Mouse (Mus musculus): Measurements from ENCODE around the gene Tcp11l2. TPM values are rescaled to one million over a fixed set of nuclear protein-coding genes. Genes with fewer than 3 reads are reported as not detected.

Gene Tcp11l2
- polyA plus RNA-seq, 1 experiment from 2014 or later, result 36.2 TPM

GRCm38 (mm10) chr10:84549146-84549919 lies 27.1 kb upstream of the Tcp11l2 start:
- WGBS, result 77% methylated on average over 17 of the region's 17 CpGs
- no peak overlapping the region for H3K9ac ChIP-seq (ENCODE audit: low read length)
- H3K36me3 ChIP-seq (ENCODE audit: control insufficient read depth, insufficient read depth, low read length), result no peaks in the 10 kb centered on the region
- no peak overlapping the region for H3K27ac ChIP-seq (replicated peaks in 1 of 2; ENCODE audit: control insufficient read depth in 1 of 2, insufficient read depth in 1 of 2, low read depth in 2 of 2, low read length in 2 of 2)
- no peak overlapping the region for H3K4me3 ChIP-seq (ENCODE audit: control insufficient read depth in 1 of 2, insufficient read depth in 1 of 2, low read depth in 1 of 2, low read length in 2 of 2)
- H3K4me2 ChIP-seq (ENCODE audit: low read length), result no peak overlapping the region
- H3K4me1 ChIP-seq (ENCODE audit: control insufficient read depth in 2 of 2, insufficient read depth in 2 of 2, low read length in 2 of 2), result no peaks in the 10 kb centered on the region
- H3K9me3 ChIP-seq (ENCODE audit: control insufficient read depth, low read length), result no peaks in the 10 kb centered on the region
- ATAC-seq (ENCODE audit: insufficient number of reproducible peaks, insufficient read depth, low FRiP score, low read depth), result no peak
- no peaks in the 10 kb centered on the region for H3K27me3 ChIP-seq (ENCODE audit: control insufficient read depth, insufficient read depth, low read length)

GRCm38 (mm10) chr10:84549920-84550293 lies 26.5 kb upstream of the Tcp11l2 start:
- no peaks in the 10 kb centered on the region for H3K4me1 ChIP-seq (ENCODE audit: control insufficient read depth in 2 of 2, insufficient read depth in 2 of 2, low read length in 2 of 2)
- no peaks in the 10 kb centered on the region for H3K27me3 ChIP-seq (ENCODE audit: control insufficient read depth, insufficient read depth, low read length)
- whole genome bisulfite sequencing, result 50% methylated on average over 10 of the region's 10 CpGs
- ATAC-seq (ENCODE audit: insufficient number of reproducible peaks, insufficient read depth, low FRiP score, low read depth), result no peak
- no peaks in the 10 kb centered on the region for H3K36me3 ChIP-seq (ENCODE audit: control insufficient read depth, insufficient read depth, low read length)
- H3K9me3 ChIP-seq (ENCODE audit: control insufficient read depth, low read length), result no peaks in the 10 kb centered on the region
- H3K9ac ChIP-seq (ENCODE audit: low read length), result no peak overlapping the region
- no peak overlapping the region for H3K4me2 ChIP-seq (ENCODE audit: low read length)
- H3K27ac ChIP-seq (replicated peaks in 1 of 2; ENCODE audit: control insufficient read depth in 1 of 2, insufficient read depth in 1 of 2, low read depth in 2 of 2, low read length in 2 of 2), result no peak overlapping the region
- no peak overlapping the region for H3K4me3 ChIP-seq (ENCODE audit: control insufficient read depth in 1 of 2, insufficient read depth in 1 of 2, low read depth in 1 of 2, low read length in 2 of 2)

- Histone ChIP-seq H3K27ac (replicated peaks in 1 of 2; ENCODE audit: control insufficient read depth in 1 of 2, insufficient read depth in 1 of 2, low read depth in 2 of 2, low read length in 2 of 2) (no peak overlapping the region), H3K27me3 (ENCODE audit: control insufficient read depth, insufficient read depth, low read length) (no peaks in the 10 kb centered on the region), H3K9ac (ENCODE audit: low read length) (no peak overlapping the region), H3K4me3 (ENCODE audit: control insufficient read depth in 1 of 2, insufficient read depth in 1 of 2, low read depth in 1 of 2, low read length in 2 of 2) (no peak overlapping the region), H3K9me3 (ENCODE audit: control insufficient read depth, low read length) (no peaks in the 10 kb centered on the region), H3K36me3 (ENCODE audit: control insufficient read depth, insufficient read depth, low read length) (no peaks in the 10 kb centered on the region), H3K4me1 (ENCODE audit: control insufficient read depth in 2 of 2, insufficient read depth in 2 of 2, low read length in 2 of 2) (no peaks in the 10 kb centered on the region), H3K4me2 (ENCODE audit: low read length) (no peak overlapping the region)
- 91% methylated on average over 3 of the region's 3 CpGs for WGBS
- ATAC-seq (ENCODE audit: insufficient number of reproducible peaks, insufficient read depth, low FRiP score, low read depth), result no peak
Observed at GRCm38 (mm10) chr10:84551846-84552245, 24.6 kb upstream of the Tcp11l2 start.

GRCm38 (mm10) chr10:84552477-84552876 lies 23.9 kb upstream of the Tcp11l2 start:
- WGBS, result 87% methylated on average over 2 of the region's 2 CpGs
- Histone ChIP-seq H3K4me1 (ENCODE audit: control insufficient read depth in 2 of 2, insufficient read depth in 2 of 2, low read length in 2 of 2) (no peaks in the 10 kb centered on the region), H3K9ac (ENCODE audit: low read length) (no peak overlapping the region), H3K27ac (replicated peaks in 1 of 2; ENCODE audit: control insufficient read depth in 1 of 2, insufficient read depth in 1 of 2, low read depth in 2 of 2, low read length in 2 of 2) (no peak overlapping the region), H3K27me3 (ENCODE audit: control insufficient read depth, insufficient read depth, low read length) (no peaks in the 10 kb centered on the region), H3K4me3 (ENCODE audit: control insufficient read depth in 1 of 2, insufficient read depth in 1 of 2, low read depth in 1 of 2, low read length in 2 of 2) (no peak overlapping the region), H3K4me2 (ENCODE audit: low read length) (no peak overlapping the region), H3K9me3 (ENCODE audit: control insufficient read depth, low read length) (no peaks in the 10 kb centered on the region), H3K36me3 (ENCODE audit: control insufficient read depth, insufficient read depth, low read length) (no peaks in the 10 kb centered on the region)
- ATAC-seq (ENCODE audit: insufficient number of reproducible peaks, insufficient read depth, low FRiP score, low read depth), result no peak

- 48% methylated on average over 6 of the region's 6 CpGs for WGBS
- H3K27me3 ChIP-seq (ENCODE audit: control insufficient read depth, insufficient read depth, low read length), result no peaks in the 10 kb centered on the region
- no peak overlapping the region for H3K9ac ChIP-seq (ENCODE audit: low read length)
- H3K4me2 ChIP-seq (ENCODE audit: low read length), result no peak overlapping the region
- no peak for ATAC-seq (ENCODE audit: insufficient number of reproducible peaks, insufficient read depth, low FRiP score, low read depth)
- H3K36me3 ChIP-seq (ENCODE audit: control insufficient read depth, insufficient read depth, low read length), result no peaks in the 10 kb centered on the region
- H3K4me1 ChIP-seq (ENCODE audit: control insufficient read depth in 2 of 2, insufficient read depth in 2 of 2, low read length in 2 of 2), result no peaks in the 10 kb centered on the region
- H3K4me3 ChIP-seq (ENCODE audit: control insufficient read depth in 1 of 2, insufficient read depth in 1 of 2, low read depth in 1 of 2, low read length in 2 of 2), result no peak overlapping the region
- no peak overlapping the region for H3K27ac ChIP-seq (replicated peaks in 1 of 2; ENCODE audit: control insufficient read depth in 1 of 2, insufficient read depth in 1 of 2, low read depth in 2 of 2, low read length in 2 of 2)
- peaks cover 9% of the 10 kb centered on the region for H3K9me3 ChIP-seq (ENCODE audit: control insufficient read depth, low read length)
Observed at GRCm38 (mm10) chr10:84554291-84555009, 22.0 kb upstream of the Tcp11l2 start.

- no peak overlapping the region for H3K4me3 ChIP-seq (ENCODE audit: control insufficient read depth in 1 of 2, insufficient read depth in 1 of 2, low read depth in 1 of 2, low read length in 2 of 2)
- no peak overlapping the region for H3K9ac ChIP-seq (ENCODE audit: low read length)
- ATAC-seq (ENCODE audit: insufficient number of reproducible peaks, insufficient read depth, low FRiP score, low read depth), result no peak
- no peak overlapping the region for H3K4me2 ChIP-seq (ENCODE audit: low read length)
- no peaks in the 10 kb centered on the region for H3K36me3 ChIP-seq (ENCODE audit: control insufficient read depth, insufficient read depth, low read length)
- no peaks in the 10 kb centered on the region for H3K4me1 ChIP-seq (ENCODE audit: control insufficient read depth in 2 of 2, insufficient read depth in 2 of 2, low read length in 2 of 2)
- H3K27ac ChIP-seq (replicated peaks in 1 of 2; ENCODE audit: control insufficient read depth in 1 of 2, insufficient read depth in 1 of 2, low read depth in 2 of 2, low read length in 2 of 2), result no peak overlapping the region
- H3K9me3 ChIP-seq (ENCODE audit: control insufficient read depth, low read length), result peaks cover 9% of the 10 kb centered on the region
- no peaks in the 10 kb centered on the region for H3K27me3 ChIP-seq (ENCODE audit: control insufficient read depth, insufficient read depth, low read length)
- 51% methylated on average over 2 of the region's 2 CpGs for WGBS
Observed at GRCm38 (mm10) chr10:84556120-84556519, 20.3 kb upstream of the Tcp11l2 start.

GRCm38 (mm10) chr10:84558511-84558910 lies 17.9 kb upstream of the Tcp11l2 start:
- peaks cover 9% of the 10 kb centered on the region for H3K9me3 ChIP-seq (ENCODE audit: control insufficient read depth, low read length)
- no peak overlapping the region for H3K4me3 ChIP-seq (ENCODE audit: control insufficient read depth in 1 of 2, insufficient read depth in 1 of 2, low read depth in 1 of 2, low read length in 2 of 2)
- no peaks in the 10 kb centered on the region for H3K27me3 ChIP-seq (ENCODE audit: control insufficient read depth, insufficient read depth, low read length)
- H3K27ac ChIP-seq (replicated peaks in 1 of 2; ENCODE audit: control insufficient read depth in 1 of 2, insufficient read depth in 1 of 2, low read depth in 2 of 2, low read length in 2 of 2), result no peak overlapping the region
- H3K4me2 ChIP-seq (ENCODE audit: low read length), result no peak overlapping the region
- no peaks in the 10 kb centered on the region for H3K36me3 ChIP-seq (ENCODE audit: control insufficient read depth, insufficient read depth, low read length)
- H3K9ac ChIP-seq (ENCODE audit: low read length), result no peak overlapping the region
- WGBS, result 71% methylated on average over 1 of the region's 1 CpGs
- ATAC-seq (ENCODE audit: insufficient number of reproducible peaks, insufficient read depth, low FRiP score, low read depth), result no peak
- peaks cover 3 to 4% of the 10 kb centered on the region in 2 experiments; a peak in 2 of 4 replicates for H3K4me1 ChIP-seq (ENCODE audit: control insufficient read depth in 2 of 2, insufficient read depth in 2 of 2, low read length in 2 of 2)
